ENCODE assay signal across 9 mouse cellular contexts in genomic region chr7:133088830-133089261, GRCm38 (mm10). TPM values are rescaled to one million over a fixed set of nuclear protein-coding genes. Genes with fewer than 3 reads are reported as not detected.
DNase-seq lines count a peak whose midpoint lies in the region; ATAC-seq and TF ChIP-seq lines count a peak whose summit lies in the region.
"Had no signal": no experiment of that assay in that cellular context is flagged by ENCODE, and none has a peak within 500 bp of the region (broad histone marks: within the 10 kb centered on the region; RNA-seq: fewer than 3 reads in every experiment).

No protein-coding gene starts in this region.

- H3K27me3 ChIP-seq in limb, embryonic 10.5 days (ENCODE audit: low read depth, poor library complexity, severe bottlenecking), result no peaks in the 10 kb centered on the region

- H3K36me3 ChIP-seq in limb, embryonic 10.5 days, result peaks cover 42% of the 10 kb centered on the region

- ATAC-seq in erythroblast, adult 5-6 weeks (replicated peaks; ENCODE audit: low FRiP score, poor library complexity, severe bottlenecking), result no peak

- H3K27ac ChIP-seq in limb, embryonic 10.5 days, result 0 out of 2 replicates have a peak overlapping the region, but pooled peaks have one; percentile 25
- peak overlapping the region; percentile 65 for H3K27ac ChIP-seq in olfactory bulb, adult 2 months (ENCODE audit: insufficient read depth, low read depth, low read length)

- 74% methylated on average over 11 of the region's 11 CpGs for WGBS in limb, embryonic 10.5 days
- 10% methylated on average over 11 of the region's 11 CpGs for WGBS in olfactory bulb, adult 2 months

- TF ChIP-seq POLR2A in olfactory bulb, adult 2 months (IDR thresholded peaks at IDR 0.05; ENCODE audit: insufficient read depth, low read depth, low read length), result no peak

- intact Hi-C loops in gastrocnemius, postnatal 36 days (cut with DNase I), result no loop called here

- H3K4me1 ChIP-seq in limb, embryonic 10.5 days, result peaks cover 27% of the 10 kb centered on the region
- peaks cover 34% of the 10 kb centered on the region for H3K4me1 ChIP-seq in olfactory bulb, adult 2 months (ENCODE audit: control insufficient read depth, insufficient read depth, low read length)

- H3K9me3 ChIP-seq in limb, embryonic 10.5 days (replicated peaks), result no peaks in the 10 kb centered on the region

- peak; percentile 81 for DNase-seq in adrenal gland, adult 2 months
- peak; percentile 83 for DNase-seq in cerebellum, adult 9-10 months
- DNase-seq in gastrocnemius, postnatal 36 days, result peak; percentile 44 to 60
- DNase-seq in kidney, adult 8-10 months, result peak; percentile 53 to 72
- DNase-seq in limb, embryonic 10.5 days (ENCODE audit: low spot score), result no peak
- DNase-seq in T-cell, adult 2 months (ENCODE audit: low spot score), result no peak

- no peak overlapping the region for H3K4me3 ChIP-seq in limb, embryonic 10.5 days
- peak overlapping the region; percentile 6 for H3K4me3 ChIP-seq in olfactory bulb, adult 2 months (ENCODE audit: insufficient read depth, low read depth, low read length)
- H3K4me3 ChIP-seq: erythroblast, embryonic 14.5 days had no signal

- no peak for TF ChIP-seq CTCF in olfactory bulb, adult 2 months (IDR thresholded peaks at IDR 0.05; ENCODE audit: insufficient read depth, low read depth, low read length)

RNA-seq across cellular contexts. Expression of gene Fgfr2, which starts 34.3 kb away (rescaled TPM):
- 100 to 1,000 TPM; 178 to 245 TPM for total RNA-seq in adrenal gland, adult 2 months (2021)
- 47.1 and 48.0 TPM in 2 replicates for polyA plus RNA-seq in adrenal gland, adult 2 months (2012; rRNA removed)
- total RNA-seq in gastrocnemius, postnatal 36 days (2021), result under 1 TPM; 0.28 to 0.49 TPM
- 47.7 and 64.4 TPM in 2 replicates for polyA plus RNA-seq in limb, embryonic 10.5 days (2016; fragmentation: Nextera tagmentation; extraction: Ambion mirVana)
- polyA plus RNA-seq in olfactory bulb, adult 2 months (2012; ENCODE audit: insufficient read depth, insufficient read length, low replicate concordance, missing spikeins), result not detected in 2 replicates
- not detected in 2 replicates for total RNA-seq in erythroblast, adult 5-6 weeks (2015; ENCODE audit: low replicate concordance)
- total RNA-seq in erythroblast, adult 5-6 weeks (2017; ENCODE audit: low replicate concordance), result 0.28 and 4.8 TPM in 2 replicates
- polyA plus RNA-seq: erythroblast, embryonic 14.5 days had no signal

RNA-seq across cellular contexts. Expression of gene Ctbp2, which starts 35.3 kb away (rescaled TPM):
- total RNA-seq in adrenal gland, adult 2 months (2021), result 10 to 100 TPM; 54.4 to 65.3 TPM
- 52.8 and 53.2 TPM in 2 replicates for polyA plus RNA-seq in adrenal gland, adult 2 months (2012; rRNA removed)
- total RNA-seq in gastrocnemius, postnatal 36 days (2021), result 10 to 100 TPM; 15.1 to 15.9 TPM
- polyA plus RNA-seq in limb, embryonic 10.5 days (2016; fragmentation: Nextera tagmentation; extraction: Ambion mirVana), result 145 TPM in 2 replicates
- polyA plus RNA-seq in olfactory bulb, adult 2 months (2012; ENCODE audit: insufficient read depth, insufficient read length, low replicate concordance, missing spikeins), result not detected in 2 replicates
- 11.1 and 21.3 TPM in 2 replicates for total RNA-seq in erythroblast, adult 5-6 weeks (2015; ENCODE audit: low replicate concordance)
- total RNA-seq in erythroblast, adult 5-6 weeks (2017; ENCODE audit: low replicate concordance), result 9.5 and 11.6 TPM in 2 replicates

Comparison
In these comparisons a context has a peak if more than half of its experiments do, and no peak if none do; other contexts are left out.
1. DNase-seq: peak in adrenal gland, adult 2 months (single experiment), cerebellum, adult 9-10 months (single experiment), gastrocnemius, postnatal 36 days (2 of 2) and kidney, adult 8-10 months (2 of 2); none in limb, embryonic 10.5 days (single experiment) and T-cell, adult 2 months (single experiment).
2. RNA of gene Fgfr2, which starts 34.3 kb away (total RNA-seq): 178 to 245 TPM in adrenal gland, adult 2 months; 0.28 to 4.8 TPM in erythroblast, adult 5-6 weeks and 0.28 to 0.49 TPM in gastrocnemius, postnatal 36 days; every median in the first group is over 10 times any median in the second.